Mouse (Mus musculus) brain, embryonic 14.5 days (tissue): Measurements from ENCODE around the gene Cage1.

Experiments used
- CTCF ChIP-seq: fragments of 200-500 bp; IDR thresholded peaks from 2 replicates; pipeline ENCODE4 v1.5.1; 2012; ENCODE audit warnings: inconsistent platforms, mild to moderate bottlenecking, moderate library complexity, borderline replicate concordance; ENCODE audit not compliant: insufficient read depth, insufficient read length; ENCODE audit errors: extremely low read depth
- POLR2A ChIP-seq: fragments of 200-500 bp; IDR thresholded peaks from 2 replicates; pipeline ENCODE4 v1.6.1; 2012; ENCODE audit warnings: mild to moderate bottlenecking, inconsistent platforms, borderline replicate concordance; ENCODE audit not compliant: poor library complexity, insufficient read depth, insufficient read length, severe bottlenecking; ENCODE audit errors: extremely low read depth

DNA sequence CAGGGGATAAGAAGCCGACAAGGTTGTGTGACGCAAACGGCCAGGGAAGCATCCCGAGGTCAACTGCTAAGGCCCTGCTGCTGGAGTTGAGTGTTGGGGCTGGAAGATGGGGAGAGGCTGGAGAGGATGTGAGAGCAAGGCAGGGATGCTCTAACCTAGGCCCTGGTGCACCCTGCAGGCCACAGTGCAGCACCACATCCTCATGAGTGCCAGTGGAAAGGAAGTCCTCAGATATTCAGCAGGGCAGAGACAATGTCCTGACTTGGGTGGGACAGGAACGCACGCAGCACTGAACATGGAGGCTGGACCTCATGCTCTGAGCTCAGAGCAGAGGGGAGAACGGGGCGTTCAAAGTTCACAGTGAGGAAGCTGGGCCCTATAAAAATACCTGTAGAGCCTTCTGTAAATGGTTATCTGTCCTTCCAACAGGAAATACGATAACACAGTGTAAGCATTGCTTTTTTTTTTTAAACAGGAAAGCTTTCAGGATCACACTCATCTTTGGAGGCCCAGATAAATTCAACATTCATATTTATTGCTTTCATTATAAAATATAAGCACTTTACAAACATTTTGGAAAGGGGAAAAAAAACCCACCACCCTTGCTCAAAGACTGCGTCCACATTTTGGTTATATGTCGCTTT is 65.9 kb downstream of the Cage1 start:
- TF ChIP-seq CTCF = peak; percentile 29; the same call in 1 of the 2 replicates
- TF ChIP-seq POLR2A = no peak
